Mouse (Mus musculus) thymus, postnatal 4 days (tissue): Measurements from ENCODE around the gene Cblb.
A peak's percentile ranks its signal among the peaks of the same experiment; 100 is the strongest.

Experiments used
- DNase-seq: peaks from one replicate; pipeline ENCODE4 v3.0.0; 2021

The Cblb gene

DNA sequence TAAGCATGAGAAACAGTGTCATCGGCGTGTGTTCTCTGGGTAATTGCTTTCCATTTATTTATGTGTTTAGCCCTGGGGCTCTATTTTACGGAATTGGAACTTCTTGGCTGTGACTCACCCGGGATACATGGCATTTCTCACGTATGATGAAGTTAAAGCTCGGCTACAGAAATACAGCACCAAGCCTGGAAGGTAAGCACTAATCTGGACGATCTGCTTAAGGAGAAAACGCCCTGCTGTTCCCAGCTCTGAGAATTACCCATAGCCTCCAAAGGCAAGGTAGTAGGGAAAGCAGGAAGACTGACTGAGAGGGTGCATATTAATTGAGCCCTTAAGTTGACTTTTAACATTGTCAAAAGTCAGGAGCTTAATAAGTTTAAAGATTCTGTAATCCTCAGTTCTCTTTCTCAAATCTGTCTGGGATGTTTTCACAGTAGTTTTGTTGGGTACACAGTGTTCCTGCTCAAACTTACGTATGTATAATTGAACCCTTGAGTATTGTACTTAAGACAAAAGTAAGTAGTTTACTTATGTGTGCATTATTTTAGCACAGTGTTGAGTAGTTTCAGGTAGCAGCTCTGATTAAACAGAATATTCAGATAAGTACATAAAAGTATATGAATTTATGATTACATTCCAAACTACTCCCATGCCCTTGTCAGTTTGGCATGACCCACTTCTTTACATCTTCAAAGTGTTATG is 104.8 kb downstream of the Cblb start:
- no peak for DNase-seq

DNA sequence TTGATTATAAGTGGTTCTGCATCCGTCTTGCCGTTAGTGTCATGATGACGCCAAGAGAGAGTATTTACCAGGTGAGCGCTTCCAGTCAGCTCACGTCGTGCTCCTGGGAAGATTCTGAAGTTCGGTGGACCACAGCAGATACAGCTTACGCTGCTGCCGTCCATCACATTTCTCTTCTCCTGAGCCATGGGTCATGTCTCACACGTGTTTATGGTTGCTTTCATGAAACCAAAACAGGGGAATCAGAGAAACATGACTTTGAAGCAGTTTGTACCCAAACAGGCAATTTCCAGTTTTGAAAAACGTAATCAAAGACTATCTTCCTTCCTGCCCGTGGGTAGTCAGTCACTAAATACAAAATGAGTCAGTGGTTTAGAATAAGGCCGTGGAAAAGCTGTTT is 112.1 kb downstream of the Cblb start:
- no peak for DNase-seq

DNA sequence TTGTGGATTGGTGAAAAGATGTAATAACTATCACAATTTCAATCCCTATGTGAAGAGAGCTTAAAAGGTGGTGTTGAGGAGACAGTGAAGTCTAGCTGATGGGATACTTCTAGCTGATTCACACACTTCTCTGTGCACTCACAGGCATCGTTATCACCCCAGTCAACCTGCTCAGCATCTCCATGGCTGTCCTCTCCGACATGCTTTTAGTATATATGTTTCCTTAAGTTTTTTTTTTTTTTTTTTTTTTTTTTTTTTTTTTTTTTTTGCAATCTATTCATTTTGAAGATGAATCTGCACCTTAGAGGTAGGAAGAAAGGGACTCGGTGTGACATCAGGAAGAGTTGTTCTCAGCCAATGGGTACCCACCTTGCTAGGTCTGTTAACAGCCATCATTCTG is 112.8 kb downstream of the Cblb start:
- no peak for DNase-seq

DNA sequence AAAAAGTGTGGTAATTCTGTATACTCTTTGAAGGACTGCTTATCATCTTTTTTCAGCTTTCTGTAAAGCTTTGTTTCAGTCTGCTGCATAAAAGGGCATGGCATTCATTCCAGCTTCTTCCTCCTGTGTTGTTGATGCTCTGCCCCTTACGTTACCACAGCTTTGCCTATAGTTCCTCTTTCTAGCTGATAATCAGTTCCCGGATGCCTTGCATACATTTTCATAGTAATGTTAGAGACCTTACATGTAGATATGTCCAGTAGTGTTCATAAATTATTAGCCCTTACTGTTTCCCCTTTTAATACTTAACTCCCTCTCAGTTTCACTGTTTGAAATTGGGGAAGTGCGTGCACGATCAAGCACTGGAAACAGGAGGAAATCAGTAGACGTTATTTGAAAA is 113.8 kb downstream of the Cblb start:
- no peak for DNase-seq

DNA sequence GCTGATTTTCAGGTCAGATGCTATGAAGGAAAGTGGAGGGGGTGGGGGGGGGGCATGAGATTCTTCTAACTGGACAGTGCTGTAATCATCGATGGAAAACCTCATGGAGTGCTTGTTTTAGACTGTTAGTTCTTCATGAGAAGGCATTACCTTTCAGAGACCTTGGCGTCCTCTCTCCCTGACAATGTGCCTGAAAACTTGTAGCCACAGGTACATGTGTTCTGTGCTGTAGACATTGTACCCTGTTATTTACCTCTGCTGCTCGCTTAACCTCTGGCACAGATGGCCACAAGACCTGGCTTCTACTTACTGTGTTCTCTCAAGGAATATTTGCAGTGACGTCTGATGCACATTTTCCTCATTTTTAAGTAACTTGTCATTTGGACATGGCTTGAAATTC is 114.5 kb downstream of the Cblb start:
- DNase-seq = no peak

DNA sequence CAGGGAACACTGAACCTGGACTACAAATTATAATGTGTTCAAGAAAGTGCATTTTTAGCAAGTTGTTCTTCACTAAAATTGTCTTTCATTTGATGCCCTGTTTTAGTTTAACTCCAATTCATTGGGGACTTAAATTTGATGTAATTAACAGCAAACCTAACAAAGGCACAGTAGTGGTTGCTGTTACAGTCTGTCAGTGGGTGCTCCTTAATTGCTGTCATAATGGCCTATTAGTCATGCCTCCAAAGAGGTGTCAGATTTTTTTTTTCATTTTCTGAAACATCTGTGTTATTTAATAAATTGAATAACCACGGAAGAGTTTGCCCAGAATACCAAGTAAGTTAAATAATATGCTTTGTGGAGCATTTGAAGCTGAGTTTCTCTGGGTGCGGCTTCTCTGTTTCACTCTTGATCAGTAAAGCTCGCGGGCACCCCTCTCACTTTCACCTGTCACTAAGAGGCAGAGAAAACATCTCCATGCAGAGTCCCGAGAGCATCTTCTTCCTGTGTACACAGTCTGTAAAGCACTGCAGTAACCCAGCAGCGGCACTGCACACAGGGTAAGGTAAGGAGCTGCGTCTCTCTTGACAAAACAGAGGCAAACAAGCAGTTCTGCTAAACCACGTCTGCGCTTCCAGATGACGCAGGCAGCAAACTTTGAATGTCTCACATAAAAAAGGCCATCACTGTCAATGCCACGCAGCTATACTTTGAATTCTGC is 116.1 kb downstream of the Cblb start:
- no peak for DNase-seq

DNA sequence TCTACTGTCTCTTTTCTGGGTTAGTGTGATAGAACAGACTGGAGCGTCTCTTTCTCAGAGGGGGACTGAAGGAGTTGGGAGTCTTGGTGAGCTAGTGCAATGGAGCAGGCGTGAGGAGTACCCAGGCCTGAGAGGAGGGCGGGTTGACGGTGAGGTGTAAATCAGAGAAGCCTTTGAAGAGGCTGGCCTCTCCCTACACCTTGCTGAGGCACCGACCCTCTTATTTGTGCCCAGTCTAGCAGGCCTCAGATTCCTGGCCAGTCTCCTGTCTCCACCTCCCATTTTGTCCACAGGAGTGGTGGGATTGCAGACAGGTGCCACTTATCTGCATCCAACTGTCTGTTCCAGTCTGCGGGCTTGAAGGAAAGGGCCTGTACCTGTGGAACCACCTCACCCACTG is 117.0 kb downstream of the Cblb start:
- no peak for DNase-seq

DNA sequence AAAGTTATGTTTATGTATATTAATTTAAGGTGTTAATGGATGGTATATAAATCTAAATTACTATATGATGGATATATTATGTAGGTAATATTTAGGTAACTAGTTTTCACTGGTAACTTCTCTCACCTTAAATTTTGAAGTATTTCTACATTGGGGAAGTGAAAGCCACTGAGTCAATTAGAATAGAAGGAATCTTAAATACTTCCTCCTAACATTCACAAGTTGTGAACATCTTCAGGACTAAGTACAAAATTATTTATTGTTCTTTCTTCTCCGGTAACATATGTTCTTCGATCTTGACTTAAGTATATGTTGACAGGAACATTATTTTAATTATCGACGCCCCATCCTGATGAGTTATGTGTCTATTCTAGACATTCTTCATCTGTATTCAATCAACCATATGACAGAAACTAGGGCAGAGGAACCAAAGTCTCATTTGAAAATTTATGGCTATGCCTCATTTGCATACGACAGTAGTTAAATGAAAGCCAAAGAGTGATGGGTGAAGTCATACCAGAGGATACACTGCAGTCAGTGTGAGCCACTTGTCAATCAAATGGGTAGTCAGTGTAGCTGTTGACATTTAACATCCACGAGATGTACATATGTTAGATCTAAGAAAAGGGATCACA is 118.2 kb downstream of the Cblb start:
- no peak for DNase-seq

DNA sequence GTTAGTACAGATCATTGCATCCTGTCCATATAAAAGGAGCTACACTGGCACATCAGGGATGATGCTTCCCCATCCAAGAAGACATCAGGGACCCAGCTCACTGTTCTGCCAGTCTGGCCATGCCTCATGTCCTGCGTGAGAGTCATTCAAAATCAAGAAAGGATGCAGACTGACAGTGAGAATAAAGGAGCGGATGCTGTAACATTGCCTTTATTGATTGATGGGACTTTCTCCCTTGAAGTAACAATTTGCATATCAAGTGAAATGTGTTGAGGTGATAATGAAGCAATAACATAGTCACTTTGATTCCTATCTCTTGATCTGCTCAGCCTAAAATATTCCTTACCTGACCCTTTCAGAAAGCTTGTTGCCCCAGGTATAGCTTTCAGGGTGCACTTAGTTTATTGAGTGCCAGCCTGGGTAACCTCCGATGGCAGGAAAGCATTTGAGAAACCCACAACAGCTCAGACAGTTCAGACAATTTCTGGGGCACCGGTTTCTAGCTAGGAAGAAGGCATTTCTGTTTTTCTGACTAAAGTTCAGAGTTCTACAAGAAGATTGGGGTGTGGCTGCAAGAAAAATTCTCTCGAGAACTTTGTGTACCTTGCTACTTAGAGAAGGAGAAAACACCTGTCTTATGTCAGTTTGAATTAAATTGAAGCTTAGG is 124.1 kb downstream of the Cblb start:
- DNase-seq = no peak

DNA sequence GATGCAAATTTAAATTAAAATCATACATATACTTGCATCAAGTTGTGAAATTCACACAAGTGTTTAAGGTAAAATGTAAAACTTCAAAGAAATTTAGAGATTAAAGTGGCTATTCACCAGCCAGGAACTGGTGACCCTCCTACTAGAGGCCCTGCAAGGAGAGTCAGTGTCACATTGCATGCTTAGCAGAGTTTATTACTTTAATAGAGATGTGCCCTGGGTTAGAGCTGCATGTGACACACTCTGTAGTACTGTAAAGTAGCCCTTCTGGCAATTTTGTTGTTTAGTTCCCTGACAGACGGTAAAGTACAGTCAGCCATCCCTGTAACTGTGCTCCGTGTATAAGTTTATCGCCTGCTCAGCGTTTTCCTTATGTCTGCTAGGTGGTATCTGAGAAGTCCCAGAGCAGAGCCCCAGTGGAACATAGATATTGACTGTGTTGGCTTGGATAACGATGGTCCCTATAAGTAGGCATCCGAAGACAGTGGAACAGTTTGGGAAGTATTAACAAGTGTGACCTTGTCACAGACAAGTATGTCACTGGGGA is 129.0 kb downstream of the Cblb start:
- no peak for DNase-seq

DNA sequence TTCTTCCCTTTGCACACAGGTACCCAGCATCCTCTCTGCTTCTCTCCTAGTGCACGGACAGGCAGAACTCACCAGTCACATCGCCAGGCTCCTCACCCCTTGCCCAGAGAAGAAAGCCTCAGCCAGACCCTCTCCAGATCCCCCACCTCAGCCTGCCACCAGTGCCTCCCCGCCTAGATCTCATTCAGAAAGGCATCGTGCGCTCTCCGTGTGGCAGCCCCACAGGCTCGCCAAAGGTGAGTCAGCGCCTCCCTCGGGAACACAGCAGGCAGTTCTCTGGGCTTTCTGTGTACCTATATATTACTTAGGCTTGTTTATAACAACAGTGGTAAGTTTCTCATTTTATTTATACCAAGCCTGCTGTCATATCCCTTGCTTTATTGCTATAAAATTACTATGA is 133.2 kb downstream of the Cblb start:
- no peak for DNase-seq

DNA sequence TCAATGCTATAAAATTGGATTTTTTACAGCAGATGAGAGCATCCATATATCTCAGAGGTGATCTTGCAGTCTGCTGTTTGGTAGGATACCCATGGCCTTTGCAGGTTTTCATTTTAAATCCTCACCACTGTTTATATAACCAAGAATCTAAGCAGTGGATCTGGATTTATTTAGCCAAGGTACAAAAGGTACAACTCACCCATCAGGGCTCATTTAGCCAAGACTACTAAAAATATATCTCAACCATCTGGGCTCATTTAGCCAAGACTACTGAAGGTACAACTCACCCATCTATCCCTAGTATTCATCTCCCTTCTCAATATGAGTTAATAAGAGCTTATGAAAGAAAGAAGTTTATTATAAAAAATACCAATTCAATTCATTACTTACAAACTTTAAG is 142.2 kb downstream of the Cblb start:
- DNase-seq = no peak

DNA sequence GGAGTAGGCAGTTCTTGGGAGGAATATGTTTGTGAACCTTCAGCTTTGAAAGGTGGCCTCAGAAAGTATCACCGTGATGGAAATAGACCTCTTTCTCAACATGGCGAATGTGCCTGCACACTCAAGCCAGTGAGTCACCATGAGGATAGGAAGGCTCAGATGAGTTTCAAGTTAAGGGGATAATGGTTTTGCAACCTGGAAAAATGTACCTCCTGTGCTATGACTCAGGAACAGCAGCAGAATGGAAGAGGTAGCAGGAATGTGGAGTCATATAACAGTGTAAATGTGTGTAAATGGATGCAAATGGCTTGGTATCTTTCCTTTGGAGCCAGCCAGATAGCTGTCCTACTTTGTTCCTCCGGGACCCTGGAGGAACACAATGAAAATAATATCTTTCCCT is 148.8 kb downstream of the Cblb start:
- no peak for DNase-seq

DNA sequence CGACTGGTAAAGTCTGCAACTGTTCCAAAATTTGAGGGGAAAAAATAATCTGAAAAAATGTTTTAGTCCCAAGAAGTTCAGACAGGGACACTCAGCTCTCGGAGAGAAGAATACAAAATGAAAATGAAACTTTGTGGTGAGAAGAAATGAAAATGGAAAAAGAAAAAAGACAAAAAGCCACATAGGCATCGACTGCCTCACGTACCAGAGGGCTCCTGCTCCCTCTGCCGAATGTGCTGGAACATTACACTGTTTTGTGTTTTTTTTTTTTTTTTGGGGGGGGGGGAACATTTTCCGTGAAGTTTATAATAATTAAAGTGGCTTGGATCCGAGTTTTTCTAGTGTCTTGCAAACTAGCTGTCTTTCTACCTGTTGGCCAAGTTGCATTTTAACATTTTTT is 151.0 kb downstream of the Cblb start:
- DNase-seq = peak; percentile 32

DNA sequence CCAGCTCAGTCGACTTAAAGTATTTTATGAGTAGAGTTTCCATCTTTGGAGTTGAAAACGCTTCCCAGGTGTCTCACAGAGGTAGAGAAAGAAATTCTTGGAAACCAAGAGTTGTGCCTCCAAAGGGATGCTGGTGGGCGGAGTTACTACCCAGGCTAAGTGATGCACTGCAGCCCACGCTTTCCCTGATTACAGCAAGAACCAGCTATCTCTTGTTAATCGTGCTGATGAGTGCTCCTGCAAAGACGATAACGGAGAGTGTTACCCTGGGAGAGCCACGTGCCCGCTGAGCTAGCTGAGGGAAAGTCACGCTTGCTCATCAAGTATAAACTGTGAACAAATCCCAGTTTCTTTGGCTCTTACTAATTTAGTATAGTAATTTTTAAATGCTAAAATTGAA is 153.3 kb downstream of the Cblb start:
- DNase-seq = no peak

DNA sequence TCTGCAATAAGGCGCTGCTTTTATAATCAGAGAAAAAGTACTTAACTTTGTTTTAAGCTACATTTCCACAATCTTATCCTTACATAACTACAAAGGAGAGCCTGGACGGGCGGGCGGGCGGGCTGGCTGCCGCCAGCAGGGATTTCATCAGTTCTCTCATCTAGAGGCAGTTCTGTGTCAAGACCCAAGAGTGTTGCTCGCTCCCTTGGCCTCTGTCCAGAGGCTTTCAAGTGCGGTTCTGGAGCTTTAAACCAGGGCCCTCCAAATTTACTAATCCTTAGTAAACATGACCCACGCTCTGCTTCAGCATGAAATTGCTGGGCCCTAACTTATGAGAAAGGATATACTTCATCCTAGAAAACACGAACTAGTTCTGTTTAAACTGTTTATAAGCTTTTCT is 155.7 kb downstream of the Cblb start:
- DNase-seq = no peak

DNA sequence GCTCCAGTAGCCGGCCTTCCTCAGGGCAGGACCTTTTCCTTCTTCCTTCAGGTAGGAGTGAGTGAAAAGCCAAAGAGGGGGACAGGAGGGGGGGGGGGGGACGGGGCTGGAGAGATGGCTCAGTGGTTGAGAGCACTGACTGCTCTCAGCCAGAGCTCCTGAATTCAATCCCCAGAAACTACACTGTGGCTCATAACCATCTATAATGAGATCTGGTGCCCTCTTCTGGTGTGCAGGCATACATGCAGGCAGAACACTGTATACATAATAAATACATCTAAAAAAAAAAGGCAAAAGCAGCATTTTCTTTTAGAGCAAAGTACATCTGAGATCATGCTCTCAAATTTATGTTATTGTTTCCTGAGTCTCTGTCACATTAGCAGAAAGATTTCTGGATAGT is 158.1 kb downstream of the Cblb start:
- DNase-seq = no peak

DNA sequence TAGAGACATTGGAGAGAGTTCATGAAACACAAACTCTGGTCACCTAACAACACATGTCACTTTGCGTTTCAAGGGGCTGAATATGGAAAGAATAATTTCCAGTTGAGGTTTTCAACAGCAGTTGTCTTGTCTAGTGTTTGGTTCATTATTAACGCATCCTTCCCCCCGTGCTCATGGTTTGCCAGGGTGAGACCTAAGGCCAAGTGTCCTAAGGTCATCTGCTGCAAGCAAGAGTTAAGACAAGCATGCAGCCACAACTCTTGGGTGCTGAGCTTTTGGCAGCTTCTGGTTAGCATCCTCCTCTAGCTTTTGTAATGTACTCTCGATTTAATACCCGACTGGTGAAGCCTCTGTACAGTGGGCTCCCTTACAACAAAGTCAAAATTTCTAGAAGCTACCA is 159.7 kb downstream of the Cblb start:
- DNase-seq = no peak

DNA sequence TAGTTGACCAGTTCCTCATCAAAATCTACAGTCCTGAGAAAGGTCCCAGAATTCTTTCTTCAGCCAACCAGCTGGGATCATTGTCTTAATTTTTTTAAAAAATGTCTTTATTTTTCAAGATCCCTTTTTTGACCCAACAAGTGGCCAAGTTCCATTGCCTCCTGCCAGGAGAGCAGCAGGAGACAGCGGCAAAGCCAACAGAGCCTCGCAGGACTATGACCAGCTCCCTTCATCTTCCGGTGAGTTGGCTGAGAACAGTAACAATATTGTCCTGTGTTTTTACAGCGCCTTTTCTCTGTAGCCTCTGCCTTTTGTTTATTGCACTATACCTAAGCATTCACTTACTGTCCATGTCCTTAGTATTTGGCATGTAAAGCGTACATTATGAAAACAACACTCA is 163.0 kb downstream of the Cblb start:
- DNase-seq = no peak

DNA sequence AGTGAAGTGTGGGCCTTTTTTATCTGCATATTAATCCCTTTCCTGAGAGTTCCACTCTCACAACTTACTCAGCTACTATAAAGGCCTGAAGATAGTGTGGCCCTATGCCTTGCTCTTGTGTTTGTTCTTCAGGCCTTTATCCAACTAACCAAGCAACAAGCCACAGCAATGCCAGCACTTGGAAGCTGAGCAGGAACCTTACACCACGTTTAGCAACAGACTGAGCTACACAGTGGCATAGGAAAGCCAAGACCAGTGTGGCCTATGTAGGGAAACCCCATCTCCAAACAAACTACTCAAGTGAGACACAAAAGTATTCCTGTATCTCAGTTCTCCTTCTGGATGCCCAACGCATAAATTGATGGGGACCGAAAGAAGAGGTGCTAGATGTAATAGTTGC is 163.8 kb downstream of the Cblb start:
- DNase-seq = no peak

DNA sequence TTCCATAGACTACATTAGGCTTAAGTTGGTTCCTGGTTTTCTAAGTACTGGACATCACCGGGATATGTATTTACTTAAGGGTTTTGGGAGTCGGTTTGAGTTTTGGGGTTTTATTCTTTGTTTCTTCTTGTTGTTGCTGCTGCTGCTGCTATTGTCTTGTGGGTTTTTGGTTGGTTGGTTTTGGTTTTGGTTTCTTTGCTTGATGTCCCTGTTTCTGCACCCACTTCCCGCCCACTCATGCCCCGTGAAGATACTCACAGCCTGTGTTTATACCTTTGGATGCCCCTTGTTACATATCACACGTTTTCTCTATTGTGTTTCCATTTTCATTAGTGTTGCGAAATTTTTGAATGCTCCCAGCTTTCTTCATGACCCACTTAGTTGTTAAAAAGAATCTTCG is 169.1 kb downstream of the Cblb start:
- DNase-seq = peak; percentile 24

DNA sequence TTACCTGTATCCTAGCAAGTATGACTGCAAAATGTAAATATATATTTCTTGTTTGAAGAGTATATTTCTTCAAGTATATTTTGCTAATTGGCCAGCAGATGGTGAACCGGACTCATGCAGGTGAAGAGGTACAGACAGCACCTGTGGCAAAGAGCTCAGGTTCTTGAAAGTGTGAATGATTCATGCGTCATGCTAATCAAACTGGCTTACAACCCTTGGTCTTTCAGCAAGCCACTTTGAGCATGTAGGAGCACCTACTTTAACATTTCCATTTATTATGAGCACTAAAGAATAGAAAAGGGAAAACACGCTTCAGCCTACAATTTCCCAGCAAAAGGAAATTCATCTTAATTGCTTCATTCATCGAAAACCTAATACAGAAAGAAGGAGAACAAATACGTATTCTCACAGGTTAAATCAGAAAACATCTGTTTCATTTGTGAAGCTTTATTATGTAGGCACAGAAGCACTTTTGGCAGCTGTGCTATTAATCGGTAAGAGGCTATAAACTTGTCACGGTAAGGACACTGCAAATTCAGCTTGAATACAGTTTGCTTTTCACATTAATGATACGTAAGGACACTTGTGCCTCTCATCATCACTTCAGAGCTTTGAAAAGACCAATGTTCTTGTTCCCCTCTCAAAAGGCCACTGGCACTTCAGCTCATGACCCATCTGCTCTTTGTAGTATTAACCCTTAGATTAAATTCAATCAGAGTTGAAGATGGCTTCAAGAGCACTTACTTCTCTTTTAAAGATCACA is 180.0 kb downstream of the Cblb start:
- no peak for DNase-seq

DNA sequence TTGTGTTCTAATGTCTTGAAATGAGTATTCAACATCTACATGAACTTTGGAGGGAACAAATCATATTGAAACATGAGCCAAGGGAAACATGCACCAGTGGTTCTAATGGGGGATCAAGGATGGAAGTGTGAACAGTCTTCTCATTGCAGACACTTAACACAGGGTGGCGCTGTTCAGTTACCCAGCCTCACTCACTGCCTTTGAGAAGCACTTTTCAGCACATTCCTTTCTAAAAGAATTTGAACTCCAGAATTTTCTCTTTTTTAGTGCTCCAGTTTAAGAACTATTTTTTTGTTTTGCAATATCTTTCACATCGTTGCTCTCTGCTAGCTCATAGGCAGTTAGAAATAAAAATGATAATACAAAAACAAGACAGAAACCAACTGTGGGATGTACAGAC is 188.0 kb downstream of the Cblb start:
- DNase-seq = peak; percentile 50
